Mouse (Mus musculus): ENCODE measurements around the gene Mmd. TPM values are rescaled to one million over a fixed set of nuclear protein-coding genes. Genes with fewer than 3 reads are reported as not detected.

Mmd gene
- polyA plus RNA-seq, 2 experiments = 5.0 TPM

GRCm38 (mm10) chr11:90284623-90285022 is 35.4 kb downstream of the Mmd start:
- no peak for TF ChIP-seq CTCF (IDR thresholded peaks at IDR 0.05; ENCODE audit: low read depth)
- no peak for TF ChIP-seq EP300 (IDR thresholded peaks at IDR 0.05; ENCODE audit: low read depth)

GRCm38 (mm10) chr11:90286550-90287154 is 37.4 kb downstream of the Mmd start:
- 37% methylated on average over 6 of the region's 6 CpGs for WGBS (ENCODE audit: insufficient replicate concordance)

More at GRCm38 (mm10) chr11:90284623-90285022, 35.4 kb downstream of the Mmd start:
- H3K9me3 ChIP-seq (ENCODE audit: control insufficient read depth, low read length) = no peaks in the 10 kb centered on the region
- 48% methylated on average over 4 of the region's 4 CpGs for WGBS (ENCODE audit: insufficient replicate concordance)
- H3K27ac ChIP-seq = no peak overlapping the region
- no peak overlapping the region for H3K9ac ChIP-seq (replicated peaks)
- no peaks in the 10 kb centered on the region for H3K27me3 ChIP-seq (ENCODE audit: control insufficient read depth, insufficient read depth, low read length)
- ATAC-seq (ENCODE audit: insufficient read depth) (no peak), DNase-seq (ENCODE audit: low read depth in 3 of 3, low spot score in 3 of 3) (no peak)
- H3K4me1 ChIP-seq (replicated peaks; ENCODE audit: control insufficient read depth in 2 of 2, insufficient read depth in 2 of 2, low read length in 1 of 2) = no peaks in the 10 kb centered on the region
- H3K36me3 ChIP-seq (replicated peaks; ENCODE audit: control insufficient read depth, insufficient read depth, low read depth) = no peaks in the 10 kb centered on the region
- no peak overlapping the region for H3K4me3 ChIP-seq (ENCODE audit: insufficient read depth in 1 of 2, low read depth in 2 of 2, low read length in 2 of 2)
- H3K4me2 ChIP-seq (ENCODE audit: low read depth) = no peak overlapping the region

DNA sequence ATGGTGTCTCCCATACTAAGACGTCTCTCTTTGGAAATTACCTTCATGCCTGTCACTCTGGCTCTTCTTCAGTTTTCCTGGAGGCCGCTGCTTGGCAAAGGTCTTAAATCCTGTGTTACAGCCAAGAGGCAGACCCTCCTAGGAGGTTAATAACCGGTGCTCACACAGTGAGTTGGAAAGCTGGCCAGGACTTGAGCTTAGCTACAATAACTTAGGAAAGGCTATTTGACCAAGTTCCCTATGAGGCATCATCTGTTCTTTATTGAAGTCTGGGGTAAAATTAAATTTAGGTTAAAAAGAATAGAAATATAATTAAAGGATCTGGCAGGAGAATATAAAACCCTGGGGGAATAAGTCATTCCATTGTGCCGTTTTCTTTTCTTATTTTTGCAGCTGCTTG is 41.9 kb downstream of the Mmd start:
- TF ChIP-seq CTCF (IDR thresholded peaks at IDR 0.05; ENCODE audit: low read depth) (no peak), EP300 (IDR thresholded peaks at IDR 0.05; ENCODE audit: low read depth) (no peak)
- no peaks in the 10 kb centered on the region for H3K4me1 ChIP-seq (replicated peaks; ENCODE audit: control insufficient read depth in 2 of 2, insufficient read depth in 2 of 2, low read length in 1 of 2)
- H3K27me3 ChIP-seq (ENCODE audit: control insufficient read depth, insufficient read depth, low read length) = no peaks in the 10 kb centered on the region
- H3K9ac ChIP-seq (replicated peaks) = no peak overlapping the region
- H3K4me2 ChIP-seq (ENCODE audit: low read depth) = no peak overlapping the region
- no peak overlapping the region for H3K27ac ChIP-seq
- no peak for DNase-seq (ENCODE audit: low read depth in 3 of 3, low spot score in 3 of 3)
- ATAC-seq (ENCODE audit: insufficient read depth) = no peak
- no peaks in the 10 kb centered on the region for H3K36me3 ChIP-seq (replicated peaks; ENCODE audit: control insufficient read depth, insufficient read depth, low read depth)
- WGBS (ENCODE audit: insufficient replicate concordance) = 67% methylated on average over 4 of the region's 4 CpGs
- H3K9me3 ChIP-seq (ENCODE audit: control insufficient read depth, low read length) = no peaks in the 10 kb centered on the region
- no peak overlapping the region for H3K4me3 ChIP-seq (ENCODE audit: insufficient read depth in 1 of 2, low read depth in 2 of 2, low read length in 2 of 2)

More at GRCm38 (mm10) chr11:90286550-90287154, 37.4 kb downstream of the Mmd start:
- TF ChIP-seq EP300 (IDR thresholded peaks at IDR 0.05; ENCODE audit: low read depth) (no peak), CTCF (IDR thresholded peaks at IDR 0.05; ENCODE audit: low read depth) (no peak)
- Histone ChIP-seq H3K4me1 (replicated peaks; ENCODE audit: control insufficient read depth in 2 of 2, insufficient read depth in 2 of 2, low read length in 1 of 2) (no peaks in the 10 kb centered on the region), H3K4me3 (ENCODE audit: insufficient read depth in 1 of 2, low read depth in 2 of 2, low read length in 2 of 2) (no peak overlapping the region), H3K9me3 (ENCODE audit: control insufficient read depth, low read length) (no peaks in the 10 kb centered on the region), H3K9ac (replicated peaks) (no peak overlapping the region), H3K27ac (no peak overlapping the region), H3K36me3 (replicated peaks; ENCODE audit: control insufficient read depth, insufficient read depth, low read depth) (no peaks in the 10 kb centered on the region), H3K4me2 (ENCODE audit: low read depth) (no peak overlapping the region), H3K27me3 (ENCODE audit: control insufficient read depth, insufficient read depth, low read length) (no peaks in the 10 kb centered on the region)
- no peak for ATAC-seq (ENCODE audit: insufficient read depth)
- DNase-seq (ENCODE audit: low read depth in 3 of 3, low spot score in 3 of 3) = no peak

DNA sequence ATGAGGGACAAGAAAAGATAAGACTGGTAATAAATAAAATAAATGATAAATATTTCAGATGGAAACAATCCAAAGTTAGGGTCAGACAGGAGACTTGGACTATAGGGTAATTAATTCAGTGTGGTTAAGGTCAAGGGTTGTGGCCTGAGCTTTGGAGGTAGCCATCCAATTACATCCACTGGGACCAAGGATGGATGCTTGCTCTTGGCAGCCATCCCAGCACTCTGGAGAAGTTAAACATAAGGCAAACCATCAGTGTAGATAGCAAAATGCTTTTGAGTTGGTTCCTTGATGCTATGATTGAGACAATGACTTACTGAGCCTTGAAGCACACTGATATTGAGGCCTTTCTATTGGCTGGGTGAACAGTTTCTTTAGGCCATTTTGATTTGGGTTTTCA is 43.5 kb downstream of the Mmd start:
- Histone ChIP-seq H3K9ac (replicated peaks) (no peak overlapping the region), H3K9me3 (ENCODE audit: control insufficient read depth, low read length) (no peaks in the 10 kb centered on the region), H3K4me2 (ENCODE audit: low read depth) (no peak overlapping the region), H3K4me3 (ENCODE audit: insufficient read depth in 1 of 2, low read depth in 2 of 2, low read length in 2 of 2) (no peak overlapping the region), H3K27ac (no peak overlapping the region), H3K27me3 (ENCODE audit: control insufficient read depth, insufficient read depth, low read length) (no peaks in the 10 kb centered on the region), H3K4me1 (replicated peaks; ENCODE audit: control insufficient read depth in 2 of 2, insufficient read depth in 2 of 2, low read length in 1 of 2) (no peaks in the 10 kb centered on the region), H3K36me3 (replicated peaks; ENCODE audit: control insufficient read depth, insufficient read depth, low read depth) (no peaks in the 10 kb centered on the region)
- ATAC-seq (ENCODE audit: insufficient read depth) (no peak), DNase-seq (ENCODE audit: low read depth in 3 of 3, low spot score in 3 of 3) (no peak)
- no peak for TF ChIP-seq EP300 (IDR thresholded peaks at IDR 0.05; ENCODE audit: low read depth)
- TF ChIP-seq CTCF (IDR thresholded peaks at IDR 0.05; ENCODE audit: low read depth) = no peak

DNA sequence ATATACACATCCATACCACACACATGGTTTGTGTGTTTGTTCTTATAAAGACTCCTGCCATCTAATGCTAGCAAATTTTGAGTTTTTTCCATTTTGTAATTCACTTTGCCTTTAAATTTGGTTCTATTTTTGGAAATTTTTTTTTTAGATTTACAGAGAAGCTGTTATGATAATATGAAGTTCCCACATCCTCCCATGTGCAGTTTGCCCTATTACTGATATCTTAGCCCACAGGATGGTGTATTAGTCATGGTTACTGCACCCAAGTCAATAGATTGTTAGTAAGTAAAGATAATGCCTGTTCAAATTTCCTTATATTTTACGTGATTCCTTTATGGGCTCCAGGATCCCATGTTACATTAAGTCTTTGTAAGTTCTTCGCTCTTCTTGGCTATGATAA is 45.4 kb downstream of the Mmd start:
- H3K9ac ChIP-seq (replicated peaks) = no peak overlapping the region
- DNase-seq (ENCODE audit: low read depth in 3 of 3, low spot score in 3 of 3) (no peak), ATAC-seq (ENCODE audit: insufficient read depth) (no peak)
- H3K4me2 ChIP-seq (ENCODE audit: low read depth) = no peak overlapping the region
- H3K4me1 ChIP-seq (replicated peaks; ENCODE audit: control insufficient read depth in 2 of 2, insufficient read depth in 2 of 2, low read length in 1 of 2) = no peaks in the 10 kb centered on the region
- no peak overlapping the region for H3K27ac ChIP-seq
- 67% methylated on average over 2 of the region's 2 CpGs for WGBS (ENCODE audit: insufficient replicate concordance)
- H3K9me3 ChIP-seq (ENCODE audit: control insufficient read depth, low read length) = no peaks in the 10 kb centered on the region
- H3K36me3 ChIP-seq (replicated peaks; ENCODE audit: control insufficient read depth, insufficient read depth, low read depth) = no peaks in the 10 kb centered on the region
- no peak for TF ChIP-seq EP300 (IDR thresholded peaks at IDR 0.05; ENCODE audit: low read depth)
- H3K27me3 ChIP-seq (ENCODE audit: control insufficient read depth, insufficient read depth, low read length) = no peaks in the 10 kb centered on the region
- H3K4me3 ChIP-seq (ENCODE audit: insufficient read depth in 1 of 2, low read depth in 2 of 2, low read length in 2 of 2) = no peak overlapping the region

Measured in liver, embryonic 14.5 days (tissue).